In the genomic region with DNA sequence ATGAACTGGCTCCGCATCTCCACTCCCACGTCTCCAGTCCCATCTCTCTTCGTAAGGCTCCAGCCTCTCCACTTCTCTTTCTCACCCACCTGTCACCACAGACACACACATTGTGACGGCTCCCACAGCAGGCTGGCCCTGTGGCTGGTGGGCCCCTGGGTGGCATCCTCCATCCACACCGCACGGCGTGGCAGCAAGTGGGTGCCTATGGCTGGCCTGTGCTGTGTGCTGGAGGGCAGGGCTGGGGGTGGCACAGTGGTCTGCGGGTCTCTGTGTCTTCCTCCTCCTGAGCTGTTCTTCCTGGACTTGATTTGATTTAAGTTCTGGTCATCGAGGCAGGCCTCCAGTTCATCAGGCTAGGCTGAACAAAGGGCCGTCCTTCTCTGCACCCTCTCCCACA, we compare ENCODE assay signal across 23 mouse cellular contexts. TPM values are rescaled to one million over a fixed set of nuclear protein-coding genes. Genes with fewer than 3 reads are reported as not detected.
"Had no signal": no experiment of that assay in that cellular context is flagged by ENCODE, and none has a peak within 500 bp of the region (broad histone marks: within the 10 kb centered on the region; RNA-seq: fewer than 3 reads in every experiment).

No protein-coding gene starts in this region.

- H3K27ac ChIP-seq: neural tube, embryonic 15.5 days; stomach, embryonic 15.5 days; stomach, postnatal 0 days had no signal

- DNase-seq: retina, postnatal 1 day; right cerebral cortex, adult 18-20 months; right cerebral cortex, postnatal 14 days; right cerebral cortex, postnatal 25 days; right cerebral cortex, postnatal 4 days; spleen, adult 18-20 months; thymus, adult 18-20 months; thymus, adult 2 months; thymus, postnatal 14 days; thymus, postnatal 25 days; thymus, postnatal 36 days; thymus, postnatal 4 days had no signal

- H3K9me3 ChIP-seq: neural tube, embryonic 15.5 days; stomach, embryonic 15.5 days had no signal

- H3K4me3 ChIP-seq: neural tube, embryonic 15.5 days; stomach, embryonic 15.5 days had no signal

- H3K9ac ChIP-seq: neural tube, embryonic 15.5 days; stomach, embryonic 15.5 days had no signal

- H3K27me3 ChIP-seq: neural tube, embryonic 15.5 days; stomach, embryonic 15.5 days had no signal

- H3K36me3 ChIP-seq: neural tube, embryonic 15.5 days; stomach, embryonic 15.5 days had no signal

- H3K4me1 ChIP-seq: neural tube, embryonic 15.5 days; stomach, embryonic 15.5 days had no signal

- H3K4me2 ChIP-seq: neural tube, embryonic 15.5 days; stomach, embryonic 15.5 days had no signal

RNA-seq across cellular contexts. Expression of a gene that starts 35.8 kb away (rescaled TPM):
- total RNA-seq: neutrophil, adult 5-6 weeks had no signal

RNA-seq across cellular contexts. Expression of a gene that starts 55.7 kb away (rescaled TPM):
- total RNA-seq: neutrophil, adult 5-6 weeks had no signal
- polyA plus RNA-seq: neural tube, embryonic 14.5 days; neural tube, embryonic 15.5 days; small intestine, adult 2 months; spleen, adult 2 months; stomach, embryonic 14.5 days; stomach, embryonic 15.5 days; stomach, embryonic 16.5 days; testis, adult 2 months; urinary bladder, adult 2 months had no signal
